Mouse (Mus musculus) stomach, postnatal 0 days (tissue): ENCODE results near the gene Actrt2.

ENCODE experiments used
- CTCF ChIP-seq: IDR thresholded peaks from 2 replicates; pipeline ENCODE4 v1.5.1; 2016; ENCODE audit warnings: antibody characterized with exemption, low read depth, mild to moderate bottlenecking, moderate library complexity
- EP300 ChIP-seq: optimal IDR thresholded peaks from 2 replicates; pipeline ENCODE3; 2016; ENCODE audit warnings: antibody characterized with exemption

GRCm38 (mm10) chr4:154622521-154622920, 45.1 kb downstream of the Actrt2 start:
- no peak for TF ChIP-seq CTCF
- no peak for TF ChIP-seq EP300
